Mouse (Mus musculus): ENCODE measurements around the gene Slc11a2. TPM values are rescaled to one million over a fixed set of nuclear protein-coding genes. Genes with fewer than 3 reads are reported as not detected.
A peak's percentile ranks its signal among the peaks of the same experiment; 100 is the strongest.
"Not testable (repeated sequence)": the region's sequence is repeated elsewhere in the genome, so short reads cannot be mapped to it uniquely, and the experiment has no call there.

The Slc11a2 gene
- total RNA-seq, 2 experiments from 2014 or later: 53.5 to 55.6 TPM

GRCm38 (mm10) chr15:100379658-100380057 lies 45.2 kb downstream of the Slc11a2 start:
- peak in 1 of 2 experiments; percentile 3 for DNase-seq (ENCODE audit: extremely low spot score in 1 of 2, low spot score in 2 of 2)
- intact Hi-C loops (cut with DNase I): loop anchor here (10.0 kb wide), 1 partner anchor 355 kb away; no protein-coding TSS in a partner anchor

DNA sequence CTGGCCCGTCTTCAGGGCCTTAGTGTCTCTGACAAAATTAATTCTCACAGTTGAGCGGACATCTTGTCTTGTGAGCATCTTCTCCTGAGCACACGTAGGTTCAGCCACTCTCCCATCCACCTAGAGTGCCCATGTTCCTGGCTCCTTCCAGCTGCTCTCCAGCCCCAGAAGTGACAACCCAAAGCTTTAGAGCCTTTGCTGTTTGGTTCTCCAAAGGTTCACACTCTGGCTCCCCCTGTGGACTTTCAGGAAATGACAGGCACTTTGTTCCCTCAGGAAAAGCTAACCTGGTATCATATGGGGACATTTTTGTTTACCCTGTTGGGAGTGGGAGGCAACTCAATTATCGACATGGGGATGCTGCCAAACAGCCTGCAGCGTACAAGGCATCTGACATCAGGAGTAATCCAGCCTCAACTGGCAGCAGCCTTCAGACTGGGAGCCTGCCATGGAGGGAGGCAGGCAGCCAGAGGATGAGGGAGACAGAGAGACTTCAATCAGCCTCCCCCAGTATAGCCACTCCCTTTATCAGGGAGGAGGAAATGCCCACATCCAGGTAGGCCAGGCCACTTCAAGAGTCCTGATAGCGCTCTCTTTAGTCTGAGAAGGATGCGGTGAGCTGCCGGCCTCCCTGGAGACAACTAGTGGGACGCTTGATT lies 46.9 kb downstream of the Slc11a2 start:
- intact Hi-C loops (cut with DNase I): loop anchor here (10.0 kb wide), 1 partner anchor 353 kb away; no protein-coding TSS in a partner anchor
- peak in 1 of 2 experiments; percentile 22 for DNase-seq (ENCODE audit: extremely low spot score in 1 of 2, low spot score in 2 of 2)

DNA sequence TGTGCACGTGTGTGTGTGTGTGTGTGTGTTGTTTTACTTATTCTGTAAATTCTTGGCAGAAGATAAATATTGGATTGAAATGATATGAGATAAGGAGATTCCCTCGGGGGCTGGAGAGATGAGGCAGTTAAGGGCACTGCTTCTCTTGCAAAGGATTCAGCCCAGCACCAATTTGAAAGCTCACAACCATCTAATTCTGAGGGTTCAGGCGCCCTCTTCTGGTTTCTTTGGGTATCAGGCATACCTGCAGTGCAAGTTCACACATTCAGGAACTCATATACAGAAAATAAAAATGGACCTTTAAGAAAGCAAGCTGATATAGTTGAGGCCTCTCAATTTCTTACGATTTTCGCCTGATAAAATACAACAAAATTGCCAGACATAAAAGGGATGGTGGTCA lies 49.8 kb downstream of the Slc11a2 start:
- intact Hi-C loops (cut with DNase I): loop anchor here (10.0 kb wide), 1 partner anchor 350 kb away; no protein-coding TSS in a partner anchor
- peak; percentile 67 to 69 for DNase-seq (ENCODE audit: extremely low spot score in 1 of 2, low spot score in 2 of 2)

DNA sequence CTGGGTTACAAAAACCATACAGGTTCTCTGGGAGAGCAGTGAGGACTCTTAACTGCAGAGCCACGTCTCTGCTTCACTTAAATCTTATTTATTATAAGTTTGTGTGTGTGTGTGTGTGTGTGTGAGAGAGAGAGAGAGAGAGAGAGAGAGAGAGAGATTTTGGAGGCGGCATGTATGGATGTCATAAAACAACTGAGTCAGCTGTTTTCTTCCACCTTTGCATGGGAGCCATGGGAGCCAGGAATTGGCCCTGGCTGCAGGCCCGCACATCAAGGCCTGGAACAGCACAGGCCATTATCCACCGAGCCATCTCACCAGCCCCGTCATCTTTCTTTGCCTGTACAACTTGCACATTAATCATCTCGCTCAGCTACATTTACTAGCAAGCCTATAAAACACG lies 57.8 kb downstream of the Slc11a2 start:
- DNase-seq (ENCODE audit: extremely low spot score in 1 of 2, low spot score in 2 of 2): no peak
- intact Hi-C loops (cut with DNase I): no loop called here

DNA sequence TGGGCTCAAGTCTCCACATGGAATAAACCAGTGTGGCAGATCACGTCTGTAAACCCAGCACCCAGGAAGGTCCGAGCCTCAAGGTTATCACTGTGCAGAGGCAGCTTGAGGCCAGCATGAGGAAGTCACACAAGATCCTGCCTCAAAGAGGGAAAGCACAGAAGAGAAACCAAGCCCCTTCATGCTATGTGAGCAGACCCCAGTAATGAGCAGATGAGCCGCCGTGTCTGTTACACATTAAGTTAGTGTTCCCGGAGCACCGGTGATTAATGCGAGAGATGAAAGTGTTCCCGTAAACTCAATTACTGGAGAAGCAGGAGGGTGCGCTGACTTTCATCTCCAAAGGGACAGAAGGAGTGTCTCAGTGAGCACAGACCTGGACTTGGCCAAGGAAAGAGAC lies 58.9 kb downstream of the Slc11a2 start:
- intact Hi-C loops (cut with DNase I); DNase-seq (ENCODE audit: extremely low spot score in 1 of 2, low spot score in 2 of 2): not testable (repeated sequence)

GRCm38 (mm10) chr15:100364242-100364641 lies 60.6 kb downstream of the Slc11a2 start, which contains the start of gene Higd1c:
Gene Higd1c, plus strand, starts transcription at chr15:100364542.
- no peak for DNase-seq (ENCODE audit: extremely low spot score in 1 of 2, low spot score in 2 of 2)
- intact Hi-C loops (cut with DNase I): no loop called here

- intact Hi-C loops (cut with DNase I): no loop called here
- no peak for DNase-seq (ENCODE audit: extremely low spot score in 1 of 2, low spot score in 2 of 2)
Observed at GRCm38 (mm10) chr15:100355876-100356275, 69.0 kb downstream of the Slc11a2 start.

DNA sequence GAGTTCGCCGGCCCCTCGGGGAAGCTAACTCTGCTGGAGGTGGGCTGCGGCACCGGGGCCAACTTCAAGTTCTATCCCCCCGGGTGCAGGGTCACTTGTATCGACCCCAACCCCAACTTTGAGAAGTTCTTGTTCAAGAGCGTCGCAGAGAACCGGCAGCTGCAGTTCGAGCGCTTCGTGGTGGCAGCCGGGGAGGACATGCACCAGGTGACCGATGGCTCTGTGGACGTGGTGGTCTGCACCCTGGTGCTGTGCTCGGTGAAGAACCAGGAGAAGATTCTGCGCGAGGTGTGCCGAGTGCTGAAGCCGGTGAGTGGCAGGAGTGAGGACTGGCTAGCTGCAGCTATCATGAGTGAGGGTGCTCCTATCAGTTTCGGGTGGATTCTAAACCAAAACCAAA lies 71.5 kb downstream of the Slc11a2 start:
- intact Hi-C loops (cut with DNase I); DNase-seq (ENCODE audit: extremely low spot score in 1 of 2, low spot score in 2 of 2): not testable (repeated sequence)

- no peak for DNase-seq (ENCODE audit: extremely low spot score in 1 of 2, low spot score in 2 of 2)
- intact Hi-C loops (cut with DNase I): no loop called here
Observed at GRCm38 (mm10) chr15:100352711-100353250, 72.1 kb downstream of the Slc11a2 start, which contains the start of the genes Methig1 and Mettl7a2. Gene Methig1, plus strand, starts transcription at chr15:100353149. Gene Mettl7a2, plus strand, starts transcription at chr15:100353200.

DNA sequence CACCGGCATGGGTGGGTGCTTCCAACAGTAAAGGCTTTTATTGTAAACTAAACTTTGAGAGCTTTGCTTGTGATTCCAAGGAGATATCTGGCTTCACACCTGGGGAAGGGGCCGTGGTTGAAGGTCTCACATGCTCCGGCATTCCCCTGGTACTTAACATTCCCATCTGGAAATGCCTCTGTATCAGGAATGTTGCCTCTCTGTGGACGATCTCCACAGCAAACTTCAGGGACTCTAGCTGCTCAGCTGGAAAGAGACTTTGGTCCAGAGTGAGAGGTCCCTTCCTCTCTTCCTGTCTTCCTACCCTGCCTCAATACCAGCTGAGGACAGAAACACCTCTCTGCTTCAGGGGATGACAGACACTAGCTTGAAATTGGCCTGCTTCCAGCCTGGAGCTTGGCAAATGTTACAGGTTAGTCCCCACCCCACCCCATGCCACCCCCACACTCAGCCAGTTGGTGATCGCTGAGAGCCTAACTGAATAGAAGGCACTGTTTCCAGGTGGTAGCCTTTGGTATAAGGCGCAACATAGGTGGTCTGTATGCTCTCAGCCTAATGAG lies 73.3 kb downstream of the Slc11a2 start:
- no peak for DNase-seq (ENCODE audit: extremely low spot score in 1 of 2, low spot score in 2 of 2)
- intact Hi-C loops (cut with DNase I): no loop called here

DNA sequence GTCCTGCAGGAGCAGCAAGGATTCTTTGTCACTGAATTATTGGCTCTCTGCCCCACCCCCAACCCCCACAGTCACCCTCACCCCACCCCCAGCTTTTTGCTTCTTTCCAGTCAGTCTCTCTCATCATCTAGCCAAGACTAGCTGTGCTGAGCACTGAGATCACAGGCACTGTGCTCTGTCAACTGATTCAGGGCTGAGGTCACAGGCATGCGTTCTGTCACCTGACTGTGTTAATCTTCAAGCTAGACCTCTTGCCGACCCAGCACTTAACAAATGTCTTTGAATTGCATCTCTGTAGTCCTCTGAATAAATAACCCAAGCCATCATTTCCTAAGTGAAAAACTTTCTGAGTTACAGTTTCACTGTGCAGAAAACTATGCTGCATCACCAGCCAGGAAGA lies 75.4 kb downstream of the Slc11a2 start:
- intact Hi-C loops (cut with DNase I): no loop called here
- DNase-seq (ENCODE audit: extremely low spot score in 1 of 2, low spot score in 2 of 2): no peak

DNA sequence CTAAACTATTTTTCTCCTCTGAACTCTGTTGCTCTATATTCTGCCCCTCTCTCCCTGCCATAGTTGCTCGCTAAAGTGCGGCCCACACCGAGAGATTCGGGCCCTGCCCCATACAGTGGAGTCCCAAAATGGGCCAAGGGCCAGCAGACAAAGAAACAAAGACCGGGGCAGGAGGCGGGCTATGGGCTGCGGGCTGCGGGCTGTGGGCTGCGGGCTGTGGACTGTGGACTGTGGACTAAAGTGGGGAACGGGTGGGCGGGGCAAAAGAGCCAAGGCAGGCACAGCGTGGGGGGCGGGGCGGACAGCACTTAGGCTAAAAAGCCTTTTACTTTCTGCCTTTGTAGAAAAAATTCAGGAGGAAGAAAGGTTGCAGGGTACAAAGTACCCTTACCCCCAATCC lies 78.1 kb downstream of the Slc11a2 start:
- intact Hi-C loops (cut with DNase I): no loop called here

DNA sequence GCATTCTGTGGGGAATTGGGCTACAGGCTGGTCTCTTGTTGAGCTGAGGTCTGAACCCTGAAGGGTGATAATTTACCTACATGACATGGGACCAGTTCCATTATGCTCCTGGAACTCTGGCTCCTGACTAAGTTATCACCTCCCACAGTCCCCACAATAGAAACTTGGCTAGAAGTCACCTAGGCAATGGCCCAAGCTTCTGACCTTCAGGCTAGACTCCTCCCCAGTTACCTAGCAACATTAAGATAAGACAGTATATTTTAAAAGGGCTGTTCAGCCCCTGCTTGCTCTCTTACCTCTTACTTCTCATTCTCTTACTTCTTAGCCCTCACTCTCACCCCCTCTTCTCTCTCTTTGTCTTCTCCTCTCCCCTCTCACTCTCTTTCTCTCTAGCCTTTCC lies 79.4 kb downstream of the Slc11a2 start:
- DNase-seq (ENCODE audit: extremely low spot score in 1 of 2, low spot score in 2 of 2): no peak
- intact Hi-C loops (cut with DNase I): no loop called here

More for the DNA sequence above, 78.1 kb downstream of the Slc11a2 start:
- no peak for DNase-seq (ENCODE audit: extremely low spot score in 1 of 2, low spot score in 2 of 2)

DNA sequence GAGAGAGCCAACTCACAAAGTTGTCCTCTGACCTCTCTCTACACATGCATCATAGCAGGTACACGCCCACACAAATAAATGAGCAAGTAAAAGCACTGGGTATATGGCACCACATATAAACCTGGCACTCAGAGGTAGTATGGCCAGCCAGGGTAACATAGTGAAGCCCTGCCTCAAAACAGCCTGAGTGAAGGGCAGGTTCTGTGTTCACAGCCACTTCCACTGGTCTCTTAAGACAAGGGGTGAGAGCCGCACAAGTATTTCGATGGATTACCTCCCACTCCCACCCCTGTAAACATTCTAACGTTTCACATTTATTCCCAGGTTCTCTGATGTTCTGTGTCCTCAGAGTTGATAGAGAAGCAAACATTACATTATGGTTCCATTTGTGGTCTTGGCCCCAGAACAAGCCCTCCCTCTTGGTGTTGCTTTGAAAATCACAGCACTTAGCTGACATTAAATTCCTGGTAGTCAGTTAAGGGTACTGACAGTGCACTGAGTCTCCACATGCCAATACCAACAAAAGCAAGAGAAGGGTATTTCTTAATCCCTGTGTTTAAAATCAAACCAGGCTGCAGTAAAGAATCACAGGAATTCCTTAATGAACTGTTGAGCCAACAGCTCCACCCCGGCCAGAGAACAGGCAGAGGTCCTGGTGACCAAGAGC lies 83.4 kb downstream of the Slc11a2 start:
- intact Hi-C loops (cut with DNase I); DNase-seq (ENCODE audit: extremely low spot score in 1 of 2, low spot score in 2 of 2): not testable (repeated sequence)

Other genes with a start within 250 kb of the Slc11a2 start
- gene Atf1, start 197.3 kb downstream of the Slc11a2 start, total RNA-seq (2021): 10 to 100 TPM; 15.3 to 20.5 TPM
- gene Tmprss12, start 144.2 kb downstream of the Slc11a2 start, total RNA-seq (2021): not detected
- gene Mettl7a1, start 120.9 kb downstream of the Slc11a2 start, total RNA-seq (2021): 10 to 100 TPM; 11.7 to 14.1 TPM
- under 1 TPM in 1 of 2 experiments, not detected in 1; 0.30 TPM for gene Mettl7a3, start 90.1 kb downstream of the Slc11a2 start, total RNA-seq (2021)
- not detected for gene Methig1, start 71.9 kb downstream of the Slc11a2 start, total RNA-seq (2021)
- gene Mettl7a2, start 71.9 kb downstream of the Slc11a2 start, total RNA-seq (2021): under 1 TPM in 1 of 2 experiments, not detected in 1; 0.22 TPM
- gene Higd1c, start 60.5 kb downstream of the Slc11a2 start, total RNA-seq (2021): not detected
- under 1 TPM in 1 of 2 experiments, not detected in 1; 0.18 TPM for gene Gm5475, start 2.9 kb downstream of the Slc11a2 start, total RNA-seq (2021)
- 10 to 100 TPM; 77.9 to 78.2 TPM for gene Letmd1, start 44.0 kb upstream of the Slc11a2 start, total RNA-seq (2021)
- 10 to 100 TPM; 41.7 to 43.7 TPM for gene Csrnp2, start 70.4 kb upstream of the Slc11a2 start, total RNA-seq (2021)
- 10 to 100 TPM; 31.0 to 31.5 TPM for gene Tfcp2, start 126.9 kb upstream of the Slc11a2 start, total RNA-seq (2021)
- gene Pou6f1, start 174.9 kb upstream of the Slc11a2 start, total RNA-seq (2021): 100 to 1,000 TPM; 102 to 120 TPM
- 10 to 100 TPM; 75.3 to 76.8 TPM for gene Dazap2, start 190.3 kb upstream of the Slc11a2 start, total RNA-seq (2021)
- gene Smagp, start 211.9 kb upstream of the Slc11a2 start, total RNA-seq (2021): 1 to 10 TPM; 2.4 to 2.6 TPM
- 1 to 10 TPM; 5.1 to 5.6 TPM for gene Bin2, start 244.5 kb upstream of the Slc11a2 start, total RNA-seq (2021)

Data from left cerebral cortex, postnatal 10 days (tissue).